Mouse (Mus musculus) spleen, adult 18-20 months (tissue): ENCODE results near the gene Cdc37.
A peak's percentile ranks its signal among the peaks of the same experiment; 100 is the strongest.
"Not testable (repeated sequence)": the region's sequence is repeated elsewhere in the genome, so short reads cannot be mapped to it uniquely, and the experiment has no call there.

ENCODE experiments used
- DNase-seq, 2 experiments: peaks; one replicate each; pipeline ENCODE4 v3.0.0; 2022; ENCODE audit warnings: mixed read lengths in 2 of 2

Cdc37 gene

GRCm38 (mm10) chr9:21149654-21150419 lies at the start of gene Cdc37:
TSS of gene Cdc37 (minus strand) at chr9:21149982.
- DNase-seq: peak; percentile 83 to 91

DNA sequence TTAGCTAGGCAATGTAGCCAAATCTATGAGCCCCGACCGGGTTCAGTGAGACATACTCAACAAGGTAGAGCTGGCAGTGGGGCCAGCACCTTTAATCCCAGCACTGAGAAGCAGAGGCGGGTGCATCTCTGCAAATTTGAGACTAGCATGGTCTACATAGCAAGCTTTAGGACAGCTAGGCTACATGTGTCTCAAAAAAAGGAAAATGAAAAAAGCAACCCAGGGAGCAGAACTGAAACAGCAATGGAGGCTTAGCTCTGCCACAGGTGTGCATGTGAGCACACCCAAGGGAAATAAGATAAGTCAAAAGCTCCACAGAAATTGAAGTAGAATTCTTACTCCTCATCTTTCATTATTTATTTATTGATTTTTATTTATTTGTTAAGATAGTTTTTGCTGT lies 49.2 kb upstream of the Cdc37 start:
- DNase-seq: no peak

GRCm38 (mm10) chr9:21197981-21198380 lies 48.2 kb upstream of the Cdc37 start:
- no peak for DNase-seq

- DNase-seq: no peak
These were observed 47.0 kb upstream of the Cdc37 start for GRCm38 (mm10) chr9:21196521-21197433.

DNA sequence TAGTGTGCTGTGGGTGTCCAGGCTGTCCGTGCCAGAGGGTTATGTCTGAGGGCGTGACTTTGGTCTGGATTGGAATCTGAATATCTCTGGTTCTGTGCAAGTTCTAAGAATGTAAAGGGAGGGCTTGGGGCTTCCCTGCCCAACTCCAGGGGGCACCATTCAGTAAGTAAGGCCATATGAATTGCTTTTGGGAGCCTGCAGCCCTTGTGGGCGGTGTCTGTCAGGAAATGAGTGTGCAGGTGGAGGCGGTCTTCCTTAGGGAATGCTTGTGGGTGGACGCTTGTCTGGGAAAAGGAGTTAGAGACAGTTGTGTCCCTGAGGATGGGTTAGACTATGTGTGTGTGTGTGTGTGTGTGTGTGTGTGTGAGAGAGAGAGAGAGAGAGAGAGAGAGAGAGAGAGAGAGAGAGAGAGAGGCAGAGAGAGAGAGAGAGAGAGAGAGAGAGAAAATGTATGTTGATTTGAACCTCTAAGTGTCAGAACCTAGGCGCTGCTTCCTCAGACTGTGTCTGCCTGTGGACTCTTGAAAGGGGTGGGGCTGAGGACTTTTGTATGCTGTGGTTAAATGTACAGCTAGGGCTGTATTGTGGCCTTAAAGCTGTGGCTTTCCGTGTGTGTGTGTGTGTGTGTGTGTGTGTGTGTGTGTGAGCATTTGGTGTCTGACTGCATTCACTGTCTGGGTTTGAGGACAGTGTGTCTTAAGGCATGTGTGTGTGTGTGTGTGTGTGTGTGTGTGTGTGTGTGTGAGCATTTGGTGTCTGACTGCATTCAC lies 46.1 kb upstream of the Cdc37 start:
- DNase-seq: not testable (repeated sequence)

DNA sequence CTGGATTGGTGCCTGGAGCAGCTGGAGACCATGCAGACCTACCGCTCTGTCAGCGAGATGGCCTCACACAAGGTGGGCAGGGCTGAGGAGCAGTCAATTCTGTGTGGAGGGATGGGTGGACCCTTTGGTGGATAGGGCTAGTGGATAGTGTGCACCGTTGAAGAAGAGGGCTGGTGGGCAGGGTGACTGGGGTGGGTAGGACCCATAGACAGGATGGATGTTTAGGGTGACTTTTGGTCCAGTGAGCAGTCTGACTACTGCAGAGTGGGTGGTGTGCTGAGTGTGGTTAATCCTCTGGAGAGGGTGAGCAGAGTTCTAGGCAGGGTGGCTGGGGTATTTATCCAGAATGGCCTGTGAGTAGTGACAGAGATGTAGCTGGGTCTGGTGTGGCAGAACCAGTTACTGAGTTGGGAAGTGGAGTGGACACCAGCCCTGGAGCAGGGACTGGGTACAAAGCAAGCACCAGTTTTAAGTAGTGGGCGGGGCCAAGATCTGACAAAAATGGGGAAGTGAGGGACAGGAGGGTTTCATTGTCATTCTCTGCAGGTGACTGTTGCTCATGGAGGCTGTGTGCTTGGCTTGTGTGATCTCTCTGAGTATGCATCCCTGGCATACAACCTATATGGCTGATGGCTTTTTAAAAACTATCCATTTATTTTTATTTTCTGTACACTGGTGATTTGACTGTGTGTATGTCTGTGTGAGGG lies 45.2 kb upstream of the Cdc37 start:
- peak; percentile 51 to 63 for DNase-seq

GRCm38 (mm10) chr9:21193786-21194185 lies 44.0 kb upstream of the Cdc37 start:
- DNase-seq: no peak

GRCm38 (mm10) chr9:21190670-21191069 lies 40.9 kb upstream of the Cdc37 start:
- no peak for DNase-seq

GRCm38 (mm10) chr9:21189905-21190304 lies 40.1 kb upstream of the Cdc37 start:
- peak in 1 of 2 experiments; percentile 41 for DNase-seq

GRCm38 (mm10) chr9:21185436-21185835 lies 35.7 kb upstream of the Cdc37 start:
- DNase-seq: no peak

GRCm38 (mm10) chr9:21184733-21185132 lies 35.0 kb upstream of the Cdc37 start:
- DNase-seq: no peak

- peak; percentile 62 to 72 for DNase-seq
These were observed 34.2 kb upstream of the Cdc37 start for GRCm38 (mm10) chr9:21183905-21184413.

GRCm38 (mm10) chr9:21183421-21183820 lies 33.6 kb upstream of the Cdc37 start:
- DNase-seq: no peak

- peak in 1 of 2 experiments; percentile 39 for DNase-seq
These were observed 31.8 kb upstream of the Cdc37 start for GRCm38 (mm10) chr9:21181421-21182220.

DNA sequence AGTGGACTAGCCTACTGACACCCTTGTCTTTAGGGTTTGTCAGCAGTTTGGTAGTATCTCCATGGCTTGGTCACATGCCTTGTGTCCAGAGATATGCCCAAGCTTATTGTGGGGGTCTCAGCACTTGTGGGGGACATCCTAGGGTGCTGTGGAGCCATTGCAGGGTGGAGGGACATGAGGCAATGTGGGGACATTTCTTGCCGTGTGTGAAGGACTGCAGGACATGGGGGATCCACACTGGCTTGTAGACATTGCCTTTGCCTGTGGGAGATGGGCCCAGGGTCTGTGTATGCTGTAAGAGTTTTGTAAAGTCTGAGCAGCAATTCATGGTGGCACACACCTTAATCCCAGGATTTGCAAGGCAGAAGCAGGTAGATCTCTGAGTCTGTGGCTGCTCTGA lies 31.1 kb upstream of the Cdc37 start:
- DNase-seq: no peak

DNA sequence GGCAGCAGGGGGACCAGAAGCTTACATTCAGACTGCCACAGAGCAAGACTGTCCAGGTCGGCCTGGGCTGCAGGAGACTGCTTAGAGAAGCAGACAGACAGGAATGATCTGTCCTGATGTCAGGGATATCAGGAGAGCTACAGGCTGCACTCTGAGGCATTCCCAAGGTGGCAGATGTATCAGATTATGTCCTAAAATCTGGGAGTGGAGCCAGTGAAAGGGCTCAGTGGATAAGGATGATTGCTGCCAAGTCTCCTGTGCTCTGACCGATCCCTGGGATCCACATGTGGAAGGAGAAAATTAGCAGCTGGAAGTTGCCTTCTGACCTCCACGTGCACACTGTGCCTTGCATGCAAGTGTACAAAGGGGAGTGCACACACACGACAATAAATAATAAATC lies 30.6 kb upstream of the Cdc37 start:
- no peak for DNase-seq

DNA sequence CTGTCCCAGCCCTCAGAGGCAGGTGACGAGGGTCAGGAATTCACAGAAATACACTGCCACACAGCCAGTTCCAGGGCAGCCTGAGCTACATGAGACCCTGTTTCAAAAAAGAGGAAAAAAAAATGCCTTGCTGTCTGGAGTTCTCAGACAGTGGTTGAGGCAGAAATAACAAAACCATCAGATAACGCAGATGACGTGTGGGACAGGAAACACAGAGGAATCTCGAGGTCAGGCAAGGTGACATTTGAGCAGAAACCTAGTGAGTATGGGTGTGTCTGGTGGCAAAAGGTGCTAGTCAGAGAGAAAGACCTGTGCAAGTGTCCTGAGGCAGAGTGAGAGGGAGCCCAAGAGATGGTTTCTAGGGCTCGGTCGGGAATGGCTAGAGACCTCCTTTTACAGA lies 22.6 kb upstream of the Cdc37 start:
- DNase-seq: no peak

- no peak for DNase-seq
These were observed 19.4 kb upstream of the Cdc37 start for GRCm38 (mm10) chr9:21169157-21169556.

- peak; percentile 52 to 77 for DNase-seq
These were observed 18.7 kb upstream of the Cdc37 start for GRCm38 (mm10) chr9:21168161-21169123.
